Mouse (Mus musculus) E14TG2a.4 (cell line): ENCODE data around the gene Olfr1385.

Experiments used
- CTCF ChIP-seq: conservative IDR thresholded peaks from 2 replicates; pipeline ENCODE4 v1.5.1; 2014; ENCODE audit warnings: low read length
- POU5F1 ChIP-seq: IDR thresholded peaks from 2 replicates; pipeline ENCODE4 v1.6.1; 2014; ENCODE audit warnings: low read length, borderline replicate concordance

DNA sequence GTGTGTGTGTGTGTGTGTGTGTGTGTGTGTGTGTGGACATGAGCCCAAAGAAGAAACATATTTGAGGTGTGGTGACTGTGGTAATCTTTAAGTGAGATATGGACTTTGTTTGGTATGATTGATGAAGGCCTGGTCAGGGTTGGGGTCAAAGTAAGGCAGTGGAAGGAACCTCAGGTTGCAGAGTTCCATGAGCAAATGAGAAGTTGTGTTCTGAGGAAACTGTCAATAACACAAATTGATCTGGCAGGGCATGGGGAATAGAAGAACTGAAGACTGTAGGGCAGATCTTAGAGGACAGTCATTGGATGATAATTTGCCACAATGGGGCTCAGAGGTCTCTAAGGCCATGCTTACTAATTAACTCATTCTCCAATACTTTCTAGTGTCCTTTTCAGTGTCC lies 30.5 kb downstream of the Olfr1385 start, which contains the start of gene Olfr1383:
- TF ChIP-seq CTCF: no peak
- no peak for TF ChIP-seq POU5F1
